Mouse (Mus musculus): ENCODE measurements around the gene Yy1.

The Yy1 gene

DNA sequence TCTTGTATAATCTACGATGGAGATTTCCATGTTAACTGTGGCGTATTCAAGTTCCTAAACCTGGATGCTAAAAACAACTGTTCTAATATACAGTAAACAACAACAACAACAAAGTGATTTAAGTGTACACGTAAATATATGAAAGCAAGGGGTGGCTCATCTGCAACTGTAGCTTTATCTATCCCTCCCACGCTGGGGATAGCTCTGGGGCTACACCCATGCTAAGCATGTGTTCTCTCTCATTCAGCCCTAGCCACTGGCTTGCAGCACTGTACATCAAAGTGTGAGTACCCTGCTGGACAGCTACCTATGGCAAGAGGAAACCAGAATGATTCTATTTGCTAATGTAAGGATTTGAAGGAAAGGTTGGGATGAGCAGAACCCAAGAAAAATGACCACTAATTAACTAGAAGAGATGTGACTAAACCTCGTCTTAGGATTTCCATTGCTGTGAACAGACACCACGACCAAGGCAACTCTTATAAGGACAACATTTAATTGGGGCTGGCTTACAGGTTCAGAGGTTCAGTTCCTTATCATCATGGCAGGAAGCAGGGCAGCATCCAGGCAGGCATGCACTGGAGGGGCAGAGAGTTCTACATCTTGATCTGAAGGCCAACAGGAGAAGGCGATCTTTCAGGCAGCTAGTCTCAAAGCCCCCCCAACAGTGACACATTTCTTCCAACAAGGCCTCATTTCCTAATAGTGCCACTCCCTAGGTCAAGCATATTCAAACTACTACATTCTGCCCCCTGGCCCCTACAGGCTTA, 12.5 kb upstream of the Yy1 start:
- no peak for DNase-seq

DNA sequence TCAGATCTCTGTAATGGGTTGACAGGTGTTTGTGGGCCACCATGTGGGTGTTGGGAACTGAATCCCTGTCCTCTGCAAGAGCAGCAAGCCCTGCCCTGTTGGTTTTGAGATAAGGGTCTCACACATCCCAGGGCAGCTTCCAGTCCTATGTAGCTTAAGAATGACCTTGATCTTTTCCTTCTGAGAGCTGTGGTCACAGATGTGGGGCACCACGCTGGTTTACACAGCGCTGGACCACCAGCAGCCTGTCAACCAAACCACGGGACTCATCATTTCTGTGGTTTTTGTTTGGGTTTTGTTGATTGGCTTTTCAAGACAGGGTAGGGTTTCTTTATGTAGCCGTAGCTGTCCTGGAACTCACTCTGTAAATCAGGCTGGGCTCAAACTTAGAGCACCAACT, 7.6 kb upstream of the Yy1 start:
- no peak for DNase-seq

DNA sequence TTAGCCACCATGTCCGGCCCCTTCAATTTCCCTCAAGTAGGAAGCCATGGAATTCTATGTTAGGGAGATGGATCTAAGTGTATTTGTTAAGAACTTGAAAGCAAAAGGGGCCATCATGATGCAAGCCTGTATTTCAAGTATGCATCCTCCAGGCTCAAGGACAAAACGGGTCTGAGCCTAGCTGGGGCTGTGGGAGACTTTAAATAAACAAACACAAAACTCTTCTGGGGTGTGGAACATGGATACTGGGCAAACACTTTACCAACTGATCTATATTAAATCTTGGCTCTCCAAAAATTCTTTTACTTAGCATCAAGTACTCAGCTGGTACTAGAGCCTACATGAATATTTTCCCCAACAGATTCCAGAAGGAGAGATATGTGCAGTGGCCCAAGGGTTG, 5.4 kb upstream of the Yy1 start:
- DNase-seq = no peak

DNA sequence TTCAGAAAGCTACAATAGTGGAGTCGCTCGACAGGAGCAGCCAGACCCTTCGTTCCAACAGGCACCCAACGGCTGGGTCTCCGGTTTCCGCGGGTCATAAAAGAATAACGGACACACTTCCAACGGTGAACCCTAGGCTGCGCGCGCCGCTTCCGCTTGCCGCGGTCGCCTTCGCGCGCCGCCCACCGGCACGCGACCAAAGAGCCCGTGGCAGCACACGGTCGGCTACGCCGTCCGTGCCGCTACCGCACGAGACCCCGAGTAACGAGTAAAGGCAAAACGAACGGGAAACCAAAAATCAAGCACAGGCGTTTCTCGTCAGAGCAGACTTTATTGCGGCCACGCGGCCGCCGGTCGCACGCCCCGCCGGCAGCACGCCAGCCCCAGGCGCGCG, 624 bp upstream of the Yy1 start:
- peak; percentile 89 for DNase-seq

DNA sequence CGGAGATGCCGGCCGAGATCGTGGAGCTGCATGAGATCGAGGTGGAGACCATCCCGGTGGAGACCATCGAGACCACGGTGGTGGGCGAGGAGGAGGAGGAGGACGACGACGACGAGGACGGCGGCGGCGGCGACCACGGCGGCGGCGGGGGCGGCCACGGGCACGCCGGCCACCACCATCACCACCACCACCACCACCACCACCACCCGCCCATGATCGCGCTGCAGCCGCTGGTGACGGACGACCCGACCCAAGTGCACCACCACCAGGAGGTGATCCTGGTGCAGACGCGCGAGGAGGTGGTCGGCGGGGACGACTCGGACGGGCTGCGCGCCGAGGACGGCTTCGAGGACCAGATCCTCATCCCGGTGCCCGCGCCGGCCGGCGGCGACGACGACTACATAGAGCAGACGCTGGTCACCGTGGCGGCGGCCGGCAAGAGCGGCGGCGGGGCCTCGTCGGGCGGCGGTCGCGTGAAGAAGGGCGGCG, 724 bp downstream of the Yy1 start:
- DNase-seq = no peak

DNA sequence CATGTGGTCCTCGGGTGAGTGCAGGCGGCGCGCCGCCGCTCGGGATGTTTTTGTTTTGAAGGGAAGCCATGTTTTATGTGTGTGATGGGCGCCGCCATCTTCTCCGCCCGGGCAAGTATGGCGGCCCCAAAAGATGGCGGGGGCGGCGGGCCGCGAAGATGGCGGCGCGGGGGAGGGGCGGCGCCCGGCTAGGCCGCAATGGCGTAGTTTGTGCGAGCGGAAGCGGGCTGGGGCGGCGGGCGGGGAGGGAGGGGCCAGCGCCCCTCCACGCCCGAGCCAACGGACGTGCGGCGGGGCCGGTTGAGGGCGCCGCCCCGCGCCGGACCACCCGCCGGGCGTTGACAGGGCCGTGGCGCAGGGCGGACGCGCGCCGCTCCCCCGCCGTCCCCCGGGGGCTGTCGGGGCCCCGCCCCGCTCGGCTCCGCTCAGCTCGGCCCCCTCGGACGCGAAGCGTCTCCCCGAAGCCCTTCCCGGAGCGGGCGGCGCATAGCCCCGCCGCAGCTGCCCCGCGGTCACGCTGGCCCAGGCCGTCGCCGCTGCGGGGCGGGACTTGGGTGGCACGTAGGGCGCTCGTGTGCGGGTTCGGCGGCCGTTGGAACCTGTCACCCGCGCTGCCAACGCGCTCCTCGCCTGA, 1.4 kb downstream of the Yy1 start:
- DNase-seq = peak; percentile 92

DNA sequence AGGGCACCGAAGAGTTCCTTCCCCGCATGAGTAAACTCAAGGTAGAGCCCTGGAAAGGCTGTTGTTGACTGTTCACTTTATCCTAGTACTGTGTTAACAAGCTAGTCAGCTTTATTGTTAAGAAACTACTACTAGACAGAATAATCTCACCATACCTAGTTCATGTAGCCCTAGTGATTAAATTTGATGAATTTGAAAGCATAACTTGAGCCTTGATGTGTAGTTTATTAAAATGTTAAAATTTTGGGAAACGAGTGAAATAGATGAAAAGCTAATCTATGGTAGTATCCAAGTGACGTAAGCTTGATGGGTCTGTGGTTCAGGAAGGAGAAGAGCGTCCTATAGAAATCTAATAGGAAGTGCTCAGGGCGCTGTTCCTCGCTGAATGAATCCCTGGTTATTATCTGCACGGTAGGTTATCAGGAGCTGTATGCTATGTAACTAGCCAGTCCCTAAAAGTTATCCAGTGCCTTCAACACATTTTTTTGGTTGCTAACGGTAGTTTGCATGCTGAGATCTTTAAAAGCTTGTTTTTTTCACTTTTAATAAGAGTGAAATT, 2.3 kb downstream of the Yy1 start:
- DNase-seq = peak; percentile 16

DNA sequence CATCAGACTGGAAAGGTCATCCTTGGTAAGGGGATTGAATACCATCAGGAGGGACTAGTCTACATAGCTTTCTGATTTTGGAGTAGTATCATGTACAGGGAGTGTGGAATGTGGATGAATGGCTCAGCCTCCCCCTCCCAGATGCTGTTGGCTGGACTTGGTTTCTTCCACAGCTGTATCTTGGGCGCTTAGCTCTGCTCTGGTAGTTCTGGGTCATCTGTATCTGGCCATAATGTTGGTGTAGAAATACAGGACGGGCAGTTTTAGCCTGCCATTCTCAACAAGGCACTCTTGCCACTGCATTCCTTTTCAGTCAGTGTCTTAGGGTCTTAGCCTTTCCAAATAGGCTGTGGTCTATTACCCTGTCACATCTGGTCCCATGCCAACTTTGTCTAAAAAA, 8.8 kb downstream of the Yy1 start:
- no peak for DNase-seq

DNA sequence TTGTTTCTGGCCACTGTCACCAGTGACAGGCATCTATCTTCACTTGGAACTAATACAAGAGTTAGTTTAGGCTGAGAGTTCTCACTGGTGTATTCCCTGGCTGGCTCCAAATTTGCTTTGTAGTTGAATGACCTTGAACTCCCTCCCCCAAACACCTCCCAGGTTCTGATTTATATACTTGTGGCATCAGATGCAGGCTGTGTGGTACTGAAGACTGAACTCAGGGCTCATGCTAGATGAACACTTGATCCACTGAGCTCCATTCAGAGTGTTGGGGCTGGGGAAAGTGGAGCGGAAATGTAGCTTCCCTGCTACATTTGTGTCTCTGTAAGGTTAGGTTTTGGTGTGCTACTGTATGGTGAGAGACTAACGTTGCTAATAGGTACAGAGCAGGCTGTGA, 11.6 kb downstream of the Yy1 start:
- DNase-seq = no peak

DNA sequence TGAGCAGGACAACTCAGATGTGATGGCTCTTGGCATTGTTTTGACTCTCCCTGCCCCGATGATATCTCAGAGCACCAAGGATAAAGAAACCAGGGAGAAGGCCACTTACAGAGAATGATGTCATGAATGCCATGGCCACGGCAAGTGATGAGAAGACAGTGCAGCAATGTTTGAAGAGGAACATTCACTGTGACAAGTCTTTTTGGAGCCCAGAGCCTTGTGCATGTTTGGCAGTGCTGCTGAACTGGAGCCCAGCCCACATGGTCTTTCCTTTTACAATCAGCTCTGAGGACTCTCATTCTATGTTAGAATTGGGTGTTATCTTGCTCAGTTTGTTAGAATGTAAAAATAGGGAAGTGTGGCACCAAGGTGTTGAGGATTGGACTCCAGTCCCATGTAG, 15.7 kb downstream of the Yy1 start:
- no peak for DNase-seq

DNA sequence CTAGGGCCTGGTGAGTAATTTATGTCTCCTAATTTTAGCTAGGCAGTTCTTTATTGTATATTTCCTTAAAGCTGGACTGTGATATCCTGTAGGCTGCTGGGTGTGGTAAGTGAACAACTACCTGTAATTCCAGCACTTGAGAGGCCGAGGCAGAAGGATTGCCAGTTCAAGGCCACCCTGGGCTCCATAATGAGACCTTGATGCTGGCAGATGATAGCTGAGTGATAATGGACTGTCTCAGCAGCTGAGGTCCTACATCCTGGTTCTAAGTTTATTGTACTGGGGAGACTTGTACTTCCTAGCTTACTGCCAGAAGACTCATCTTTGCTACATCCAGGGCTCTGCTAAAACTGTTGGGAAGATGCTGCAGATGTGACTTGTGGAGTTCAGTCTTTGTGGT, 17.0 kb downstream of the Yy1 start:
- no peak for DNase-seq

DNA sequence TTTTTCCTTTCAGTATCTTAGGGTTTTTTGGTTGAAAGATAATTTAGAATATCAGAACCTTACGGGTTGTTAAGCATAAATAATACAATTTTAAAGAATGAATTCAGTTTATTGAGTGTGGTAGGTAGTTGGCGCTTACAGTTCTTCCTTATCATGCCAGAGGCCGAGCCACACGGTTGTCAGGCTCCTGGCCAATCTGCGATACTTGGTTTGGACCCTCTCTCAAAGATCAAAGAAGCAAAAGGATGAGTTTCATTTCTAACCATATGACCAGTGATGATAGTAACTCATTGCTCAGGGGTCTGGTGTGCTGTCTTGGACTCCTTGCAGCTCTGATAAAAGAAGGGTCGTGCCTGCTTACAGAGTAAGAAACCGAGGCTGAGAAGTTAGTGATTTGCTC, 17.5 kb downstream of the Yy1 start:
- DNase-seq = no peak

DNA sequence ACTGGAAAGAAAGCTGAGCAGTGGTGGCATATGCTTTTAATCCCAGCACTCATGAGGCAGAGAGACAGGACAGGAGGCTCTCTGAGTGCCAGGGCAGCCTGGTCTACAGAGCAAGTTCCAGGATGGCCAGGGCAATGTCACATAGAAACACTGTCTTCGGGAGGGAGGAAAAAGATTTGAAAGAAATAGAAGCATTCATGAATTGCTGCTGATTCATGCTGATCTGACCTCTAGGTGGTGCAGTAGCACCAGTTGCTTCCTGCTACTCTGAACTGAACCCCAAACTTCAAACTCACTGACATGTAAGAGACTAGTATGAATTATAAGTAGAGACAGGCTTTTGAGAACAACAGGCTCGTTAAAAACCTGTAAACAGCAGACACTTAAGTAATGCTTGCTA, 18.4 kb downstream of the Yy1 start:
- peak; percentile 32 for DNase-seq

DNA sequence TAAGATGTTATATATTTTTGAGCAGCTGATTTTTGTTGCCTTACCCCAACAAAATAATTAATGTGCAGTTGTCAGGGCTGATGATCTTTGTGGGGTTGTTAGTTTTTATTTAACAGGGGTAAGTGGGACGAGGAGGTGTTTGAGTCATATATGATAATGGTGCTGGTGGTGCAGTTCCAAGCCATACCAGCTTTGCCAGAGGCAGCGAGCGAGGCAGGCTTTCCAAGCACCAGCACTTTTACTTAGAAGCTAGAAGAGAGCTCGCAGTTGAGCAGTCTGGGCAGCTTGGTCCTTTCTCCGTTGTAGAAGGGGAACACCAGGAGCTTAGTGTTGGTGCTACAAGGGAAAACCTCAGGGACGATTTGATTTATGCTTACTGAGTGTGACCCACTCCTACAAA, 19.7 kb downstream of the Yy1 start:
- DNase-seq = no peak

DNA sequence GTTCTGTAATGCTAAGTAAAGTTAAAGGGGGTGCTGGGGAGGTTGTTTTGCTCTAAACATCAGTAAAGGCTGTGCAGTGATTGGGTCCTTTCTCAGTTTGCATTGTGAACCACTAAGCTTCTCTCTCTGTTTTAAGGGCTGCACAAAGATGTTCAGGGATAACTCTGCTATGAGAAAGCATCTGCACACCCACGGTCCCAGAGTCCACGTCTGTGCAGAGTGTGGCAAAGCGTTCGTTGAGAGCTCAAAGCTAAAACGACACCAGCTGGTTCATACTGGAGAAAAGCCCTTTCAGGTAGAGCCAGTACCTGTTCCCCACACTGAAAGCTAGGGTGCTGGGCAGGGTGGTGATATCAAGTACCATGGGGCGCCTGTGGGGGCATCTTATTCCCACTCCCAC, 21.7 kb downstream of the Yy1 start:
- no peak for DNase-seq

DNA sequence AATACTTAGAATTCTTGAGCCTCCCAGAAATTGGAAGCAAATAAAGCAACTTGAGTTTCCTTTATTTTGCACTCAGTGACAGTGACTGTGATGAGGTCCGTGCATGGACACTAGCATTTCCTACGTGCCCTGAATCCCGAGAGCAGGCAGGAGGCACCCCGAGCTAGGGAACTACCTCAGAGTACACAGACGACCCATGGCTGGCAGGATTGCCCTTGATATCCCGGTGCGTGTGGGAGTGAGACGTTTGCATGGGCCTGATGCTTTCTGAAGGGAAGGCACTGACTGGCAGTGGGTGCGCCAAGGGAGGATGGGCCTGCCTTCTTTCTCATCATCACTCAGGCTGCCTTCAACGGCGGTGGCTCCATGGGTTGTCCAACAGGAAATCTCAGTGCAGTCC, 23.8 kb downstream of the Yy1 start:
- DNase-seq = no peak

DNA sequence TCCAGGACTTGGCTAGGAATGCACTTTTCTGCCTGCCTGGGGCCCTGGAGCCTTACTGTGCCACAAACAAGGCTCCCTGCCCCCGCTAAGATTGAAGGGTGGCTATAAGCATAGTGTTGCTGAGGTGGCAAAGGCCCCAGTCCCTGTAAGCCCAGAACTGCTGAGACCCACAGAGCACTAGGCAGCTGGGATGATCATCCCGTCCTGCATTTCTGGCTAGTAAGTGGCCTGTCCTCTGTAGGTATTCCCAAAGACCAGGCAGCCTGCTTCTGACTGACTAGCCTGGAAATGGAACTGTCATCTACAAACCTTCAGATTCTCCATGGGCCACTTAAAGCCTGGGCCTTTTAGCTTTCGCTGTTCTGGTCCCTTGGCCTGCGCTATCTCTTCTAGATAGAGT, 27.7 kb downstream of the Yy1 start:
- DNase-seq = no peak

DNA sequence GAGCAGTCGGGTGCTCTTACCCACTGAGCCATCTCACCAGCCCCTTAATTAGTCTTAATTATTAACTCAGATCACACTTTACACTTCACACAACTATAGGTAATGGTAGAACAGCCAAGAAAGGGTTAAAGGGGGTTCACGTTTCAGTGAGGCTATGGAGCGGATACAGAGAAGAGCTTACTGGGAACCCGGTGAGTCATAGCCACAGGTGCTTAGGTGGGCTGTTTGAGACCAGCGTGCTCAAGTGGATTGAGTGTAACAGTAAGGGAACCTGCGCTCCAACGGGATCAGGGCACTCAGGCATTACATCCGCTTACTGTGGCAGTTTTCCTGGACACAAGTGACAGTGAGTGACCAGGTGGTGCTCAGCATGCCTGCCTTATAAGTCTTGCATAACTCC, 30.3 kb downstream of the Yy1 start:
- DNase-seq = no peak

DNA sequence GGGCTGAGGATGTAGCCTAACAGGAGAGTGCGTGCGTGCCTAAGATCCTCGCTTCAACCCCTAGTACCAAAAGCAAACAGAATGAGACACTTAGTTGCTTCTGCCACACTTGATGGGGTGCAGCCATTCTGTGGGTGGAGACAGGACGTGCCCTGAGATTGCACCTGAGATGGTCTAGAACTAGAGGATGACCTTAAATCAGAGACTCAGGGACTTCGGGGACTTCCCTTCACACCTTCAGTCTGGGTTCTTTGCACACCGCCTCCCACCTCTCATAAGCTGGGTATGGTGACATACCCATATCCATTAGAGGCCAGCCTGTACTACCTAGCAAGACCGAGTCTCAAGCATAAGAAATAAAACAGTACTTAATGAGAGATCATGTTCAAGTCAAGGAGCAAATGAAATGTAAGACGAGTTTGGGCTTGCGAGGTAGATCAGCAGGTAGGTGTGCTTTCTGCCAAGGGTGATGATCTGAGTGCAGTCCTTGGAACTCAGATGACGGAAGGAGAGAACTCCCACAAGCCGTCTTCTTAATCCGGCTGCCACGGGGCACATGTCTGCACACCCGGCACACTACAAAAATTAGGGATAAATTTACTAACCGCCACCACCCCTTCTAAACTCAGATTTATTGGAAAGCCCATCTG, 31.6 kb downstream of the Yy1 start:
- DNase-seq = no peak

DNA sequence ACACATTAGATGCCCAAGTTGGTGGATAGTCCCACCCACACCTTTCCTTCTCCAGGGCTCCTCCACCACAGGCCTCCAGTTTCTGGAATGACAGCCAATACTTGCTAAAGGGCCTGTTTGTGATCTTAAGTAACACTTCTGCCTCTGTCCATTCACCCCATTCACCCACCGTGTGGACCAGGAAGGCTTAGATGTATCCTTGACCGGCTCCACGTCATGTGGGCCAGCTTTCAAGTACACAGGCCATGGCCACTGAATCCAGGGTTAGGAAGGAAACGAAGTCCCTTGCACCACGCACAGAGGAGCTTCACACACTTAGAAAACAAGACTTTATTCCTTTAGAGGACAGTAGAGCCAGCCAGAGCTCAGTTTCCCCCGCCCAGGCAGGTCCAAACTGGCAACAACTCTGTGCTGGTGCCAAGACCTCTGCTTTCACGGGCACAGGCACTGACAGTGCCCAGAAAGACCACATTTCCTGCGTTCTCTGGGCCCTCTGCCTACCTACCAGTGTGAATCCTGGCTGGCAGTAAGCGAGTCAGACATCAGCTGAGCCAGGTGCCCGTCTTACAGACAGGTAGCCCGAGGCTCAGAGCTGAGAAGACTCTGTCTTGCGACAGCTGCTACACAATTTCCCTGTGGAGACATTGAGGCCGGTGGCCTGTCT, 32.9 kb downstream of the Yy1 start:
- DNase-seq = no peak

DNA sequence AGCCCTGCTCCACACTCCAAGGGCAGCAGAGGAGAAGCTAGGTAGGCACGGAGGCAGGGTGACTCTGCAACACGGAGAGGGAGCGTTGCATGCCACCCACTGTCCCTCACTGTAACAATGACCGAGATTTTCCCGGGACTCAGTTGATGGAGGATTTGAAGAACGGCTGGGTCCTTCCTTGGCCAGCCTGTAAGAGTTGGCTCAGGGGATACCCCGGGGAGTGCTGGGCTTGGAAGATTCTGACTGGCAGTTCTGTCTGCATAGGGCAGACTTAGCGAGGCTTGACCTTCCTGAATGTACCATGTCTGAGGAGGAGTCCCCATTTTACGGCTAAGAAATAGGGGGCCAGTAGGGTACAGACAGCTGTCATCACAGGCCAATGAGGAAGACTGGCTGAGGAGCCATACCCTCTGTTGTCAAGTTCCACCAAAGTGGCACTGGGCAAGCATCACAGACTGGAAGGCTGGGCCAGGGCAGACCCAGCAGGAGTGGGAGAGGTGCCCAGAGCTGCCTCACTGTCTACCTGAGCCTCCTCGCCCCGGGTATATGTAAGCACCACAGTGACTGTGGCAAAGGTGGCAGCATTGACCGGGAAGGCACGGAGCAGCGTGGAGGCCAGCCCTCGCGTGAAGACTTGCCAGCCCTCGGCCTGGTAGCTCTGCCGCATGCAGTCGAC, 33.6 kb downstream of the Yy1 start:
- no peak for DNase-seq

DNA sequence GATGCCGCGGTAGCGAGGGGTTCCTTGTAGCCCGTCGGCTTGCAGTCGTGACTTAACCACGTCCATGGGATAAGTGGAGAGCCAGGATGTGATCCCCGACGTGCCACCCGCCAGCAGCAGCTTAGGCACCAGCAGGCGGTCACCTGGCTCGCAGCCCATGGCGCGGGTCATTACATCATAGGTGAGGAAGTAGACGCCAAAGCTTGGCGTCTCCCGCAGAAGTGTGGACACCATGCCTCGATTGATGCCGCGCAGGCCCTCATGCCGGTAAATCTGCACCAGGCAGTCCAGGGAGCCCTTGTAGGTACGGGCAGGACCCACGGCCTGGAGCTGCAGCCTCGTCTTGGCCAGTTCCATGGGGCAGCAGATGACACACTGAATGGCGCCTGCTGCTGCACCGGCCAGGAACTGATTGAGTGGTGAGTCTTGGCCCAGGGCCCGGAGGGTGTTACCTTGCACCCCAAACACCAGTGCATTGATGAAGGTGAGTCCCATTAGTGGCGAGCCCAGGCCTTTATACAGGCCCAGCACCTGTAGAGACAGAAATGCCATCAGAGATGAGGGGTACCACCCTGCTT, 34.3 kb downstream of the Yy1 start:
- no peak for DNase-seq

DNA sequence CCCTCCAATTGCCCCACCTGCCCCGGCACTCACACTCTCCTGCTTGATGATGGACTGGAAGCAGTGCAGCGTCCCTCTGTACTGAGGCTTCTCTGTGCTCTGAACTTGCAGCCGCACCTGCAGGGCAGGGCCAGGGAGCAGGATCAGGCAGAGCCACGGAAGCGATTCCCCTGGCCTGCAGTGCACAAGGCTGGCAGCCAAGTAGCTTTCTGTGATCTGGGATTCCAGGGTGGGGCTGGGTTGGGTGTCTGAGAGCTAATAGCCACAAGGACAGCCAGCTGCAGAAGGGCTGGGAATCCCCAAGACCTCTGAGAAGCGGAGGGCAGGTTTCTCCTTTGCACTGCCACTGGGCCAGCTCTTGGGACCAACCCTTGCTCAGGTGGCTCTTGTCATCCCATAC, 34.9 kb downstream of the Yy1 start:
- DNase-seq = no peak
